Mouse (Mus musculus): ENCODE data around the gene Cfap73.

DNA sequence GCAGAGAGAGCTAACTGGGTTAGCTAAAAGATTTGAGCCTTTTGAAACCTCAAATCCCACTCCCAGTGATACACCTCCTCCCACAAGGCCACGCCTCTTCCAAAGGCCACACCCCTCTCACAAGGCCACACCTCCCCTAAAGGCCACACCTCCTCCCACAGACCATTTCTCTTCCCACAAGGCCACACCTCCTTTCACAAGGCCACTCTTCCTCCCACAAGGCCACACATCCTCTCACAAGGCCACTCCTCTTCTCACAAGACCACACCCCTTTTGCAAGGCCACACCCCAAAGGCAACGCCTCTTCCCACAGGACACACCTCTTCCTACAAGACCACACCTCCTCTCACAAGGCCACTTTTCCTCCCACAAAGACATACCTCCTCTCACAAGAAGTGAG lies 43.5 kb upstream of the Cfap73 start:
- TF ChIP-seq CTCF (conservative IDR thresholded peaks at IDR 0.05 in 1 of 2, IDR thresholded peaks at IDR 0.05 in 1 of 2; ENCODE audit: low read depth in 2 of 2, low read length in 2 of 2) (no peak), TBP (conservative IDR thresholded peaks at IDR 0.05; ENCODE audit: low read depth, low read length) (no peak), POLR2A (IDR thresholded peaks at IDR 0.05; ENCODE audit: low read depth, low read length) (no peak), ETS1 (conservative IDR thresholded peaks at IDR 0.05; ENCODE audit: low read depth, low read length) (no peak), MAX (IDR thresholded peaks at IDR 0.05; ENCODE audit: low read length) (no peak)

Data from CH12.LX (cell line).